Mouse (Mus musculus) neural tube, embryonic 15.5 days (tissue): ENCODE data around the gene Fcor. TPM values are rescaled to one million over a fixed set of nuclear protein-coding genes. Genes with fewer than 3 reads are reported as not detected.

Experiments
- ATAC-seq: fragments of 200-750 bp; cut with Nextera tagmentation; 2 replicates; pipeline ENCODE4 v1.8.0; 2017; ENCODE audit warnings: mild to moderate bottlenecking, moderate TSS enrichment, moderate library complexity; ENCODE audit not compliant: low FRiP score
- H3K27ac ChIP-seq: fragments of 300-500 bp; sonication (generic); replicated peaks from 2 replicates; pipeline ENCODE4 v1.5.1; 2015; ENCODE audit warnings: mild to moderate bottlenecking, inconsistent platforms
- H3K27me3 ChIP-seq: fragments of 300-500 bp; sonication (generic); replicated peaks from 2 replicates; pipeline ENCODE4 v1.6.1; 2015; ENCODE audit warnings: inconsistent platforms
- H3K36me3 ChIP-seq: fragments of 300-500 bp; sonication (generic); 2 replicates; pipeline ENCODE4 v1.6.1; 2015; ENCODE audit warnings: inconsistent platforms
- H3K4me1 ChIP-seq: fragments of 300-500 bp; sonication (generic); 2 replicates; pipeline ENCODE4 v1.6.1; 2015; ENCODE audit warnings: inconsistent platforms
- H3K4me2 ChIP-seq: fragments of 300-500 bp; sonication (generic); 2 replicates; pipeline ENCODE4 v1.6.1; 2015; ENCODE audit warnings: inconsistent platforms, mild to moderate bottlenecking, moderate library complexity
- H3K4me3 ChIP-seq: fragments of 300-500 bp; sonication (generic); replicated peaks from 2 replicates; pipeline ENCODE4 v1.5.1; 2015; ENCODE audit warnings: mild to moderate bottlenecking, inconsistent platforms
- H3K9ac ChIP-seq: fragments of 300-500 bp; sonication (generic); replicated peaks from 2 replicates; pipeline ENCODE4 v1.6.1; 2015; ENCODE audit warnings: mild to moderate bottlenecking, inconsistent platforms
- H3K9me3 ChIP-seq: fragments of 300-500 bp; sonication (generic); replicated peaks from 2 replicates; pipeline ENCODE4 v1.6.1; 2016; ENCODE audit warnings: inconsistent platforms
- WGBS: fragments of 180-500 bp; shearing (Covaris S2); methylation state at CpG from one replicate; pipeline ENCODE4 v1.1.7; 2015; ENCODE audit warnings: mixed read lengths; 5-methylcytosine and 5-hydroxymethylcytosine counted together
- polyA plus RNA-seq: library from polyadenylated mRNA; unstranded; fragments of >200 nt; fragmentation: Nextera tagmentation; extraction: Ambion mirVana; gene quantifications from 2 replicates; pipeline ENCODE4 v1.2.1, GENCODE M21; 2015

The Fcor gene
- 21.7 and 22.8 TPM in 2 replicates for polyA plus RNA-seq

DNA sequence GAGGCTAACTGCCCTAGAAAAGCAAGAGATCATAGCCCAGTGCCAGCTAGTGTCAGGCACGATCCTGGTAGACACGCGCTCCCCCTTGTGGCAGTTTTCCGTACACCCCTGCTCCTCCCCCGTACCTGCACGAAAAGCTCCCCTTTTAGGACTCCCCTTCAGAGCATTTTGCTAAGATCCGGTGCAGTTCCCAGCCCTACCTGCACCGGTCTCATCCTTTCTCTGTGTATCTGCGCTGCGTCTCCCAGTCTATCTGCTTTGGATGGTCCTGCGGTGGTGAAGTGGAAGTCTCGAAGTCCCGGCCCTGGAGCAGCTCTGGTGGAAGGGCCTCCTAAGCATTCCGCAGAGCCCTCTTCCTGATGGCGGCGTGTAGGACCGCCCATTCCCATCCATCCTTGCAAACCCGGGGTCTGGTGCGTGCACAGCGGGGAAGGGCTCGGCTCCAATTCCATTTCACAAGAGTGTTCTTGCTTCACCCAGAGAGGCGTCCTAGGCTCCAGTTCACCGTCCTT is at the start of gene Fcor:
Gene Fcor, minus strand, starts transcription at position 383 of the 512 bp plus-strand sequence.
- Histone ChIP-seq H3K27me3 (no peaks in the 10 kb centered on the region), H3K4me3 (peak within 1 kb of the TSS; percentile 52), H3K4me1 (peaks cover 19% of the 10 kb centered on the region), H3K27ac (peak within 1 kb of the TSS; percentile 82), H3K9ac (peak within 1 kb of the TSS; percentile 56), H3K4me2 (peak within 1 kb of the TSS; percentile 73), H3K36me3 (no peaks in the 10 kb centered on the region), H3K9me3 (no peaks in the 10 kb centered on the region)
- ATAC-seq: peak; percentile 88
- WGBS: under 1% methylated on average over 23 of the region's 23 CpGs

DNA sequence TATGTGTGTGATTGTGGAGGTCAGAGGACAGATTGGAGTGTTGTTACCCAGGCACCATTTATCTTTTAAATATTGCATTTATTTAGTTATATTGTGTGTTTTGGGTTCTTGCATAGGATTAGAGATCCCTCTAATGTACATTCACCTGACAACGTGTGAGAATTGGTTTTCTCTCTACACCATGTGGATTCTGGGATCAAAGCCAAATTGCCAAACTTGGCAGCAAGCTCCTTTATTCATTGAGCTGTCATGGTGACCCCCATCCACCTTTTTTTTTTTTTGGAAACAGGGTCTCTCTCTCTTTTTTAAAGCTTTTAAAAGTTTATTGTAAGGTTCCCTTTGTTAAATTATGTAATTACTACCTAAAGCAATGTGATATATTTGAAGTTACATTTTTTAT is 48.9 kb upstream of the Fcor start:
- no peak overlapping the region for H3K4me3 ChIP-seq
- H3K4me1 ChIP-seq: no peaks in the 10 kb centered on the region
- no peak for ATAC-seq
- H3K27ac ChIP-seq: no peak overlapping the region
- H3K9ac ChIP-seq: no peak overlapping the region
- no peak overlapping the region for H3K4me2 ChIP-seq
- whole genome bisulfite sequencing: 22% methylated on average over 1 of the region's 1 CpGs
- H3K27me3 ChIP-seq: no peaks in the 10 kb centered on the region
- H3K36me3 ChIP-seq: no peaks in the 10 kb centered on the region
- H3K9me3 ChIP-seq: no peaks in the 10 kb centered on the region

DNA sequence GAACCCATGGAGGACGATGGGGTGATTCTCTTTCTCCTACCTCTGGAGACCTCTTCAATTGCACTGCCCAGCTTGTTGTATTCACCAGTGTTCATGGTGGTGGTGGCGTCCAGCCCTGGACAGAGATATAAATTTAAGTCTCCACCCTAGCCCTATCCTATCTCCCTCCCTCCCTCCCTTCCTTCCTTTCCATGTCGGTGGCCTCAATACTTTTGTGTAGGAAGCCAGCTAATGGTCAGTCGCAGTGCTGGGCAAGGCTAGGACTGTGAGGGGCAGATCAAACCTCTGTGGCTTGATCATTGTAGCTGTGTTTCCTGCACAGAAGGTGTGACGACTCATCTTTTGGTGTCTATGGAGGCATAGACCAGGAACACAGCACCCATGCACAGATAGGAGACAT is 48.4 kb upstream of the Fcor start, which contains the start of gene Clec4g:
Gene Clec4g, minus strand, starts transcription at position 101 of the 400 bp plus-strand sequence.
- Histone ChIP-seq H3K27me3 (no peaks in the 10 kb centered on the region), H3K36me3 (no peaks in the 10 kb centered on the region), H3K4me2 (no peak within 1 kb of the TSS), H3K27ac (no peak within 1 kb of the TSS), H3K4me3 (no peak within 1 kb of the TSS), H3K4me1 (no peaks in the 10 kb centered on the region), H3K9me3 (no peaks in the 10 kb centered on the region), H3K9ac (no peak within 1 kb of the TSS)
- WGBS: 73% methylated on average over 5 of the region's 5 CpGs
- no peak for ATAC-seq

DNA sequence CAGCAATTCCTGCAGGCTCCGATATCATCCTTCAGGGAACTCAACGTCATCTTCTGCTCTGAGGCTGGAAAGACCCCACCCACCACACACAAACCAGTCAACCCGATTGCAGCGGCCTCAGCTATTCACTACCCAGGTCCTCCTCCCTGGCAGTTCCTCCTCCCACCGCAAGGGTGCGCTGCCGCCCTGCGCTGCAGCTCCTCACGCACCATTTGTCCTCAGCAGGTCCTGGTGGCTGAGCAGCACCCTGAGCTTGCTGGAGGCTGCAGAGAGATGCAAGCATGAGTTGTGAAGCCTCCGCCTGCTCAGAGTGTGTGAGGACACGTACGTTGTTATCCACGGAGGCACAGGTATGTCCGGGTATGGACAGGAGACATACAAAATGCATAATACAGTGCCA is 46.4 kb upstream of the Fcor start:
- WGBS: 16% methylated on average over 14 of the region's 14 CpGs
- H3K9ac ChIP-seq: no peak overlapping the region
- no peak for ATAC-seq
- H3K4me3 ChIP-seq: no peak overlapping the region
- no peaks in the 10 kb centered on the region for H3K9me3 ChIP-seq
- no peaks in the 10 kb centered on the region for H3K4me1 ChIP-seq
- H3K27me3 ChIP-seq: no peaks in the 10 kb centered on the region
- no peaks in the 10 kb centered on the region for H3K36me3 ChIP-seq
- no peak overlapping the region for H3K27ac ChIP-seq
- no peak overlapping the region for H3K4me2 ChIP-seq

DNA sequence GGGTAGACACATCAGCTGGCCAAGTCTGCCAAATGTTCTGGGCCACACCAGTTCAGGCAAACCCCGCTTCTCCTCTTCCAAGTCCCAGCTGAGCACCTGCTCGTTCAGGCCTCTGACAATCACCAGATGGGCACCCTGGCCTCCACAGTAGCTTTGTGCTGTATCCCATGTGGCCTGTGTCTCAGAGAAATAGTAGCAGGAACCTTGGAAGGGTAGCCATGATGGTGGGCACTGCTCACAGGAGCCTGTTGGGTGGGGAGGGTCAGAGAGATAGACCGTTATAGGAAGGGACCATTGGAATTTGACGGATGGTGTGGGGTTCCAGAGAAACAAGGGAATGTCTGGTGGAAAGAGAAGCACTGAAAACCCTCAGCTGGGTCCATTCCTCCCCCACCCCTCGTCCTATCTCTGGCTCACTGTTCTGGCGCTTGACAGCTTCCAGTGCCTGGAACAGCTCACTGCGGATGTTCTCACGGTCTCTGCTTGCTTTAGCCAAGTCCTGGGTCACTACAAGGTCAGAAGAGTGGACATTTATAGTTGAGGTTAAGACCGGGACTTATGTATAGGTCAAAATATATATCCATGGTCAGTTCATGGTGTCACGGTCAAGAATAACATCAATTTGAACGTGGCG is 45.3 kb upstream of the Fcor start:
- no peaks in the 10 kb centered on the region for H3K9me3 ChIP-seq
- no peak overlapping the region for H3K27ac ChIP-seq
- no peak for ATAC-seq
- H3K4me1 ChIP-seq: no peaks in the 10 kb centered on the region
- 88% methylated on average over 12 of the region's 12 CpGs for WGBS
- no peak overlapping the region for H3K4me3 ChIP-seq
- no peak overlapping the region for H3K9ac ChIP-seq
- H3K27me3 ChIP-seq: no peaks in the 10 kb centered on the region
- H3K4me2 ChIP-seq: no peak overlapping the region
- no peaks in the 10 kb centered on the region for H3K36me3 ChIP-seq

DNA sequence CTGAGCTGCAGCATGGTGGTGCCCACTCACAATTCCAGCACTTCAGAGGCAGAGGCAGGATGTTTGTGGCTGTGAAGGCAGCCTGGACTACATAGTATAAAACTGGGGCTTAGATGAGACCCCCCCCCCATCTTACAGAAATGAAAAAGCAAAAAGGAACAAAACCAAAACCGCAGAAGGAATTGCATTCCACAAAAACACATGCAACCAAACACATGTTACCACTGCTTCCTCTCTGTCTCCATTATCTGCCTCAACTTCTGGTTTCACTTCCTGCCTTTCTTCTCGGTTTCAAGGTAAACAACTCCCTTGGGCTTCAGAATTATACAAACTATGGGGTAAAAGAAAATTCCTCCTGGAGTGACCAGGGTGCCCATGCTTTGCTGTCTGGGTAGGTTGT is 39.5 kb upstream of the Fcor start:
- Histone ChIP-seq H3K9me3 (no peaks in the 10 kb centered on the region), H3K4me3 (no peak overlapping the region), H3K4me2 (no peak overlapping the region), H3K36me3 (no peaks in the 10 kb centered on the region), H3K27ac (no peak overlapping the region), H3K9ac (no peak overlapping the region), H3K4me1 (no peaks in the 10 kb centered on the region), H3K27me3 (no peaks in the 10 kb centered on the region)
- WGBS: 68% methylated on average over 2 of the region's 2 CpGs
- no peak for ATAC-seq

DNA sequence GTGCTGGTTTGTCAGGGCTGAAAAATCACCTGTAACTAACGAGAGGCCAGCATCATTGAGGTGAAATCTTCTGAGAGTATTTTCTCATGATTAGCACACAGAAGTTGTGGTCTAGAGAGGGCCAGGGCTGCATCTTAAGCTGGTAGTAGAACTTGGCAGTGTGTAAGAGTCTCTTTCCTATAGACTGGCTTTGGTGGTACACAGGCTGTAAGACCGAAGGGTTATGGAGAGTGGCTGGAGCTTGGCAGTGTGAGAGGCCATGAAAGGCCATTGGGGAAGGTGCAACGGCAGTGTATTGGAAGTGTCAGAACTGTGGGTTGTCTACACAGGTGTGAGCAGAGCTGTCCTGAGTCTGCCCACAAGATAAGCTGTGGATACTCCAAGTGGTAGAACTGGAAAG is 38.1 kb upstream of the Fcor start:
- H3K27me3 ChIP-seq: no peaks in the 10 kb centered on the region
- H3K27ac ChIP-seq: no peak overlapping the region
- H3K9ac ChIP-seq: no peak overlapping the region
- no peak for ATAC-seq
- no peaks in the 10 kb centered on the region for H3K4me1 ChIP-seq
- no peak overlapping the region for H3K4me3 ChIP-seq
- no peaks in the 10 kb centered on the region for H3K9me3 ChIP-seq
- 92% methylated on average over 3 of the region's 3 CpGs for WGBS
- H3K4me2 ChIP-seq: no peak overlapping the region
- H3K36me3 ChIP-seq: no peaks in the 10 kb centered on the region

DNA sequence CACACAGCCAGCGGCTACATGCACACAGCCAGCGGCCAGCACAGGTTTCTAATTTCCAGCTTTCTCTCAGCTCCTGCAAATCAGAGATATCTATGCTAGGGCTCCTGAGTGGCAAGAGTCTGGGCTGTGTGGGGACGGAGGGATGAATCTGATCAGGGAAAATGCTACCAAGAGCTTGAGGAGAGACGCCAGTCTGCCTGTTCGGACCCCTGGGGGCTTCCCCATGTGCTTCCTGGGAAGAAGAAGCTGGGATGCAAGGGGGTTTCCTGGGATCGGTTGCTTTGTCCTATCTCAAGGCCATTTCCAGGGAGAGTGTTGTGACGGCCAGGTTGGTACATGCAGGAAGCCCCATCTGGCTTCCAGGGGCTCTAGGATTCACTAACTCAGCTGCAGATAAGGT is 35.4 kb upstream of the Fcor start:
- Histone ChIP-seq H3K27ac (no peak overlapping the region), H3K9ac (no peak overlapping the region), H3K9me3 (no peaks in the 10 kb centered on the region), H3K4me3 (no peak overlapping the region), H3K27me3 (no peaks in the 10 kb centered on the region), H3K36me3 (no peaks in the 10 kb centered on the region), H3K4me1 (no peaks in the 10 kb centered on the region), H3K4me2 (no peak overlapping the region)
- ATAC-seq: no peak
- WGBS: 75% methylated on average over 7 of the region's 7 CpGs

DNA sequence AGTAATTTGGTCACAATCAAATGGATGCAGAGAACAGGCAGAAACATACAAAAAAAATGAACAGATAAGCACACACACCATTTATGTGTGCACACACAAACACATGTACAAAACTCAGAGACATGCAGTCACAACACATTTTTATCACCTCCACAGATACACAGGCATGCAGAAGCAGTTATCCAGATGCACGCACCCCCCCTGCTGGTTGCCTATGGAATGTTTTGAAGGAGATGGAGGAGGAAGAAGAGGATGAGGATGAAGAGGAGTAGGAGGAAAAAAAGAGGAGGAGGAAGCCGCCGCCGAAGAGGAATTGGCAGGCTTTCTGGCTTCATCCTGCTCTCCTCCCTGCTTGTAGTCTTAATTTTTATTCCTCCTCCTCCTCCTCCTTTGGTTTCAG is 33.5 kb upstream of the Fcor start:
- Histone ChIP-seq H3K36me3 (no peaks in the 10 kb centered on the region), H3K4me3 (no peak overlapping the region), H3K4me2 (no peak overlapping the region), H3K9me3 (no peaks in the 10 kb centered on the region), H3K9ac (no peak overlapping the region), H3K27me3 (no peaks in the 10 kb centered on the region), H3K4me1 (no peaks in the 10 kb centered on the region), H3K27ac (no peak overlapping the region)
- 70% methylated on average over 4 of the region's 4 CpGs for WGBS
- no peak for ATAC-seq

DNA sequence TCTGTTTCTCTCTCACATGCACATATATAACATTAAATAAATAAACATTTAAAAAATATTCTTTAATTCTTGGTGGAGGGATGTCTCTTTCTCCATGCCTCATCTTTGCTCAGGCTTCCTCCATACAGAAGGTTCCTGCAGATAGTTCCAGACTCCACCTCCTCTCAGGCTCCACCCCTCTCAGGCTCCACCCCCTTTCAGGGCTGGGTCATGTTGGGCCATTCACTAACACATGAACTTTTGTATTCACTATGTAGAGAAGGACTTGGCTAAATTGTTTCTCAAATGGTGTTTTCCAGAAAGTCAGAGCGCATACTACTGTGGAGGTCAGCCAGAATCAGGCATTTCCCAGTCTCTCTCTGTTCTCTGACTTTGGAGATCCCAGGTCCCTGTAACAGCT is 29.3 kb upstream of the Fcor start:
- ATAC-seq: no peak
- Histone ChIP-seq H3K9ac (no peak overlapping the region), H3K4me1 (no peaks in the 10 kb centered on the region), H3K4me3 (no peak overlapping the region), H3K4me2 (no peak overlapping the region), H3K27me3 (no peaks in the 10 kb centered on the region), H3K27ac (no peak overlapping the region), H3K9me3 (no peaks in the 10 kb centered on the region), H3K36me3 (no peaks in the 10 kb centered on the region)
- WGBS: 92% methylated on average over 1 of the region's 1 CpGs

DNA sequence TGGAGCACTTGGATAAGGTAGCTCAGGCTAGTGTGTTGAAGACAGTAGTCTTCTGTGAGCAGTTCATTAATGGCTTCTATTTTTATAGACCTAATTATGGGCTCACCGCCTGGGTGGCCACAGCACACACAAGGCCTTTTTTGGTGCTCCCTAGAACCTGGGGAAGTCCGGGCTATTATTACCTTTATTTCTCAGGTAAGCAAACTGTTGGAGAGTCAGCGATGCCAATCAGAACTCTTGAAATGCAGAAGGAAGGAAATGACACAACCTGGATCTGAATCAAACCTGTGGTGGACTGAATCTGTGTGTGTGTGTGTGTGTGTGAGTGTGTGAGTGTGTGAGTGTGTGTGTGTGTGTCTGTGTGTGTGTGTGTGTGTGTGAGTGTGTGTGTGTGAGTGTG is 22.0 kb upstream of the Fcor start, which contains the start of gene Fcer2a:
Gene Fcer2a, minus strand, starts transcription at position 55 of the 400 bp plus-strand sequence.
- no peaks in the 10 kb centered on the region for H3K9me3 ChIP-seq
- H3K4me3 ChIP-seq: no peak within 1 kb of the TSS
- no peaks in the 10 kb centered on the region for H3K4me1 ChIP-seq
- no peak within 1 kb of the TSS for H3K9ac ChIP-seq
- no peak within 1 kb of the TSS for H3K4me2 ChIP-seq
- ATAC-seq: no peak
- no peaks in the 10 kb centered on the region for H3K36me3 ChIP-seq
- H3K27me3 ChIP-seq: no peaks in the 10 kb centered on the region
- no peak within 1 kb of the TSS for H3K27ac ChIP-seq
- 69% methylated on average over 3 of the region's 3 CpGs for WGBS

DNA sequence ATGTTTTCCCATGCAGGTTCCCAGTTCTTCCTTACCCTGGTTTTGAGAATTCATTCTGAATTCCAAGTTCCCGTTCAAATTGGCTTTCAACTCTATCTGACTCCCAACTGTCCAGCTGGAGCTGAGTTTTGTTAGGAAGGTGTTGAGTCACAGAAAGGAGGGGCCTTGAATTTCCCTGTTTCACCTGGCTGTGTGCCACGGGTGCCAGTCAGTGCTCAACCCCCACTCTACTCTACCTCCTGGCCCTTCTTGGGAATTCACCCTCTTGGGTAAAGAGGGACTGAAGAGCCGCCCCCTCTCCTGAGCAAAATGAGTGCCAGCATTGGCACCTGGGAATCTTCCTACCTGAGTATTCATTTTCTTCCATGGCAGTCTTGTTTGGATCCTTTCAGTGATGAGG is 18.6 kb upstream of the Fcor start:
- WGBS: 88% methylated on average over 3 of the region's 3 CpGs
- H3K27ac ChIP-seq: no peak overlapping the region
- no peak for ATAC-seq
- no peaks in the 10 kb centered on the region for H3K4me1 ChIP-seq
- no peak overlapping the region for H3K4me3 ChIP-seq
- no peaks in the 10 kb centered on the region for H3K9me3 ChIP-seq
- no peaks in the 10 kb centered on the region for H3K27me3 ChIP-seq
- no peak overlapping the region for H3K4me2 ChIP-seq
- no peak overlapping the region for H3K9ac ChIP-seq
- no peaks in the 10 kb centered on the region for H3K36me3 ChIP-seq
